Mouse (Mus musculus) stomach, postnatal 0 days (tissue): ENCODE measurements around the gene Sptssb. TPM values are rescaled to one million over a fixed set of nuclear protein-coding genes. Genes with fewer than 3 reads are reported as not detected.

ENCODE experiments used
- ATAC-seq: fragments of 200-750 bp; cut with Nextera tagmentation; 2 replicates; pipeline ENCODE4 v1.8.0; 2017; ENCODE audit not compliant: low FRiP score, low TSS enrichment
- DNase-seq: peaks from one replicate; pipeline ENCODE4 v3.0.0-alpha.2; 2016; ENCODE audit warnings: low spot score
- H3K27ac ChIP-seq: fragments of 300-500 bp; sonication (generic); replicated peaks from 2 replicates; pipeline ENCODE4 v1.5.1; 2014; ENCODE audit warnings: mild to moderate bottlenecking, control low read depth
- H3K27me3 ChIP-seq: fragments of 300-500 bp; sonication (generic); 2 replicates; pipeline ENCODE4 v1.6.1; 2014; ENCODE audit warnings: low read length; ENCODE audit not compliant: control insufficient read depth, insufficient read depth
- H3K36me3 ChIP-seq: fragments of 300-500 bp; sonication (generic); 2 replicates; pipeline ENCODE4 v1.6.1; 2014; ENCODE audit warnings: low read length, mixed read lengths; ENCODE audit not compliant: control insufficient read depth, insufficient read depth
- H3K4me1 ChIP-seq: fragments of 300-500 bp; sonication (generic); replicated peaks from 2 replicates; pipeline ENCODE4 v1.6.1; 2014; ENCODE audit warnings: antibody characterized with exemption; ENCODE audit not compliant: control insufficient read depth, insufficient read depth
- H3K4me2 ChIP-seq: fragments of 300-500 bp; sonication (generic); replicated peaks from 2 replicates; pipeline ENCODE4 v1.6.1; 2014; ENCODE audit warnings: low read depth, mild to moderate bottlenecking, control low read depth, moderate library complexity
- H3K4me3 ChIP-seq: fragments of 300-500 bp; sonication (generic); 2 replicates; pipeline ENCODE4 v1.5.1; 2014; ENCODE audit warnings: low read depth, low read length, control low read depth
- H3K9ac ChIP-seq: fragments of 300-500 bp; sonication (generic); 2 replicates; pipeline ENCODE4 v1.6.1; 2014; ENCODE audit warnings: mild to moderate bottlenecking, low read length, control low read depth, mixed read lengths
- H3K9me3 ChIP-seq: fragments of 300-500 bp; sonication (generic); 2 replicates; pipeline ENCODE4 v1.6.1; 2016; ENCODE audit warnings: low read length; ENCODE audit not compliant: control insufficient read depth
- CTCF ChIP-seq: IDR thresholded peaks from 2 replicates; pipeline ENCODE4 v1.5.1; 2016; ENCODE audit warnings: antibody characterized with exemption, low read depth, mild to moderate bottlenecking, moderate library complexity
- EP300 ChIP-seq: optimal IDR thresholded peaks from 2 replicates; pipeline ENCODE3; 2016; ENCODE audit warnings: antibody characterized with exemption
- WGBS: fragments of 180-500 bp; shearing (Covaris S2); extraction: QIAGEN DNeasy Blood & Tissue Kit; methylation state at CpG from one replicate; pipeline ENCODE4 v1.1.7; 2014; 5-methylcytosine and 5-hydroxymethylcytosine counted together
- polyA plus RNA-seq: library from polyadenylated mRNA; unstranded; fragments of >200 nt; fragmentation: Nextera tagmentation; extraction: Ambion mirVana; gene quantifications from 2 replicates; pipeline ENCODE4 v1.2.1, GENCODE M21; 2015

Sptssb gene
- polyA plus RNA-seq, 1 experiment from 2014 or later = 539 TPM

DNA sequence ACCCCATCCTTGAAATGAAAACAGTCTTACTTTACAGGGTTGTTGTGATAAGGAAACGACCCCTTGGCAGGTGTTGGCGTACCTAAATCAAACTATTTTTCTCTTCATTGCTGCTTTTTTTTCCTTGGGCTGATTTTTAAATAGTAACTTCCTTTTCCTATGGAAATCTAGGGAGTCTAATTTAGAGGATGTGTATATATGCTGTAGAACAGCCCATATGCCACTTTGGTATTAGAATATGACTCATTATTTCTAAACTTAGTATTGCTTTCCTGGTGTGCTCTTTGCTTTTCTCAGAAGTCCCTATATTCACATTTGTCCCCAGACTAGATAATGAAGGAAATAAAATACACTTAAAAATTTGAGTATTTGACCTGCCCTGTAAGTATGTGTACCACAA, 17.8 kb upstream of the Sptssb start:
- no peak for TF ChIP-seq EP300
- no peak for TF ChIP-seq CTCF
- no peaks in the 10 kb centered on the region for H3K9me3 ChIP-seq
- no peak overlapping the region for H3K27ac ChIP-seq
- H3K9ac ChIP-seq = no peak overlapping the region
- no peak overlapping the region for H3K4me2 ChIP-seq
- DNase-seq (no peak), ATAC-seq (no peak)
- WGBS = 77% methylated on average over 2 of the region's 2 CpGs
- no peak overlapping the region for H3K4me3 ChIP-seq
- no peaks in the 10 kb centered on the region for H3K36me3 ChIP-seq
- H3K4me1 ChIP-seq = no peaks in the 10 kb centered on the region
- no peaks in the 10 kb centered on the region for H3K27me3 ChIP-seq

- DNase-seq = no peak
- WGBS = 51% methylated on average over 3 of the region's 3 CpGs
- ATAC-seq = no peak
Measured at GRCm38 (mm10) chr3:69874721-69875120, 15.0 kb upstream of the Sptssb start.

GRCm38 (mm10) chr3:69872661-69873327, 13.1 kb upstream of the Sptssb start:
- Histone ChIP-seq H3K9me3 (no peaks in the 10 kb centered on the region), H3K4me3 (no peak overlapping the region), H3K4me2 (no peak overlapping the region), H3K4me1 (no peaks in the 10 kb centered on the region), H3K36me3 (no peaks in the 10 kb centered on the region), H3K27me3 (no peaks in the 10 kb centered on the region), H3K27ac (peak overlapping the region; percentile 30; the same call in 1 of the 2 replicates), H3K9ac (no peak overlapping the region)
- ATAC-seq = peak; percentile 88
- TF ChIP-seq CTCF = peak; percentile 7; the same call in 1 of the 2 replicates
- TF ChIP-seq EP300 = no peak
- 65% methylated on average over 6 of the region's 6 CpGs for WGBS
- peak; percentile 55 for DNase-seq

More at GRCm38 (mm10) chr3:69874721-69875120, 15.0 kb upstream of the Sptssb start:
- Histone ChIP-seq H3K27me3 (no peaks in the 10 kb centered on the region), H3K4me1 (no peaks in the 10 kb centered on the region), H3K4me3 (no peak overlapping the region), H3K9me3 (no peaks in the 10 kb centered on the region), H3K27ac (no peak overlapping the region), H3K9ac (no peak overlapping the region), H3K4me2 (no peak overlapping the region), H3K36me3 (no peaks in the 10 kb centered on the region)
- no peak for TF ChIP-seq CTCF
- no peak for TF ChIP-seq EP300

DNA sequence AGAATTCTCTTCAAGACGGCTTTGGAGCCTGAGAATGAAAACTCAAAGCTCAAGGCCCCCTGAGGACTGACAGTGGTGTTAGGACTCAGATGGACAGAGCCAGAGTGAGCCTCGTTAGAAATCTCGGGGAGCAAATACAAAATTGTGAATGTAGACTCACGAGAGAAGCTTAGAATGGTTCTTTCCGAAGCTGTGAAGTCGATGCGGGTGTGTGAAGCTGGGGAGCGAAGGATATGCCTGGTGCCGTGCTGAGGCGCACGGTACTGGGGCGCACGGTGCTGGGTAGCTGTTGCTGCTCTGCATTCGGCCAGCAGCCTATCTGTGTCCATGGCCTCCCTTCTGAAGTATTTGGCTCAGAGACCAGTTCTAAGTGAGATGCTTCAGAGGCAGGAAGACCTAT, 11.4 kb upstream of the Sptssb start:
- no peak for ATAC-seq
- H3K4me1 ChIP-seq = no peaks in the 10 kb centered on the region
- H3K36me3 ChIP-seq = no peaks in the 10 kb centered on the region
- TF ChIP-seq CTCF (no peak), EP300 (no peak)
- H3K9ac ChIP-seq = no peak overlapping the region
- H3K4me3 ChIP-seq = no peak overlapping the region
- no peaks in the 10 kb centered on the region for H3K9me3 ChIP-seq
- H3K27me3 ChIP-seq = no peaks in the 10 kb centered on the region
- H3K4me2 ChIP-seq = no peak overlapping the region
- 89% methylated on average over 14 of the region's 14 CpGs for WGBS
- DNase-seq = no peak
- no peak overlapping the region for H3K27ac ChIP-seq

DNA sequence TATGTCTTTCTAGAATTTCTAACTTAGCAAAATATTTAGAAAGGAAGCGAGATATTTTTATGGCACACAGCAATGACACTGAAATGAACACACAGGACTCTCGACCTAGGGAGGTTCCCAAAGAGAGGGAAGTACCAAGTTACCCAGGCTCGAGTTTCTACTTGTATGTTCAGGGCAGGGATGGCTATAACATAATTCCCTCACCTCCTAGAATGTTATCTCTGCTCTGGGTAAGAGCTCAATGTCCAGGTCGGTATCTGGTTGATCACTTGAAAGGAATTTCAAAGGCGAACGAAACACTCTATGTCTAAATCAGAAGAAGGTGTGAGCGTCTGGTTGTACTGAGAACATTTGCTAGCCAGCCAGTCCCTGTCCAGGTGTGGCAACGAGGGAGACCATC, 10.0 kb upstream of the Sptssb start:
- Histone ChIP-seq H3K27ac (no peak overlapping the region), H3K27me3 (no peaks in the 10 kb centered on the region), H3K4me3 (no peak overlapping the region), H3K36me3 (no peaks in the 10 kb centered on the region), H3K9me3 (no peaks in the 10 kb centered on the region), H3K4me2 (no peak overlapping the region), H3K4me1 (no peaks in the 10 kb centered on the region), H3K9ac (no peak overlapping the region)
- TF ChIP-seq CTCF (no peak), EP300 (no peak)
- DNase-seq (no peak), ATAC-seq (peak; percentile 54; the same call in 1 of the 2 replicates)
- 50% methylated on average over 8 of the region's 8 CpGs for WGBS

DNA sequence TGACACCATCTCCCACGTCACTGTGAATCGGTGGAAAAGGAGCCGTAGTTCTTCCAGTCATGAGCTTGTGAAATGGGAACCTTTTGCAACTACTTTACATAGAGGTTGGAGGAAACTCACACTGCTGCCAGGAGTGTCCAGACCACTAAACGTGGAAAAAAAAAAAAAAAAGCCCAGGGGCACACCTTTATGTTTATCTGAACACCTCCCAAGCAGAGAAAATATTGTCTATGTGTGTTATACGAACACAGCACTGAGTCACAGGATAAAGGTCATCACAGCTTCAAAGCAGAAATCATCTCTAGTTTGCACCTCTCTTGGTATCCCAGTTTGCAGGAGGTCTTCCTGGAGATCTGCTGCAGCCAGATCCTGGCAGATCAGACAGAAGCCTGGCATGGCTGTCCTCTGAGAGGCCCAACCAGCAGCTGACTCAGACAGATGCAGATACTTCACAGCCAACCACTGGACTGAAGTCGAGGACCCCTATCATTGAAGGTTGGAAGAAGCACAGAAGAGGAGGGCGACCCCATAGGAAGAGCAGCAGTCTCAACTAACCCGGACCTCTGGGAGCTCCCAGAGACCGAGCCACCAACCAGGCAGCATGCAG, 2.2 kb upstream of the Sptssb start:
- ATAC-seq = peak; percentile 60
- Histone ChIP-seq H3K9me3 (no peaks in the 10 kb centered on the region), H3K27ac (peak overlapping the region; percentile 83), H3K36me3 (no peaks in the 10 kb centered on the region), H3K4me1 (no peaks in the 10 kb centered on the region), H3K4me2 (peak overlapping the region; percentile 93), H3K4me3 (no peak overlapping the region), H3K27me3 (no peaks in the 10 kb centered on the region), H3K9ac (no peak overlapping the region)
- 49% methylated on average over 9 of the region's 9 CpGs for WGBS
- DNase-seq = no peak
- TF ChIP-seq EP300 (no peak), CTCF (no peak)
